Mouse (Mus musculus) kidney, adult 11 months (tissue): Measurements from ENCODE around the gene Nfyc.

ENCODE experiments used
- DNase-seq: peaks from one replicate; pipeline ENCODE4 v3.0.0; 2022

Nfyc gene

GRCm38 (mm10) chr4:120825100-120825553, 6.2 kb downstream of the Nfyc start:
- peak; percentile 95 for DNase-seq

GRCm38 (mm10) chr4:120822191-120822911, 9.0 kb downstream of the Nfyc start:
- DNase-seq, result peak; percentile 66

GRCm38 (mm10) chr4:120819871-120820270, 11.5 kb downstream of the Nfyc start:
- DNase-seq, result no peak

- DNase-seq, result no peak
These were observed 12.1 kb downstream of the Nfyc start for GRCm38 (mm10) chr4:120819296-120819695.

- no peak for DNase-seq
These were observed 13.4 kb downstream of the Nfyc start for GRCm38 (mm10) chr4:120817951-120818350.

- no peak for DNase-seq
These were observed 14.2 kb downstream of the Nfyc start for GRCm38 (mm10) chr4:120817002-120817774.

GRCm38 (mm10) chr4:120815622-120816334, 15.6 kb downstream of the Nfyc start:
- peak; percentile 94 for DNase-seq

- DNase-seq, result no peak
These were observed 16.2 kb downstream of the Nfyc start for GRCm38 (mm10) chr4:120815163-120815562.

GRCm38 (mm10) chr4:120814171-120814570, 17.2 kb downstream of the Nfyc start:
- peak; percentile 85 for DNase-seq

- DNase-seq, result no peak
These were observed 17.6 kb downstream of the Nfyc start for GRCm38 (mm10) chr4:120813762-120814161.

GRCm38 (mm10) chr4:120805816-120806215, 25.6 kb downstream of the Nfyc start:
- no peak for DNase-seq

- no peak for DNase-seq
These were observed 29.9 kb downstream of the Nfyc start for GRCm38 (mm10) chr4:120801446-120801845.

- DNase-seq, result no peak
These were observed 30.7 kb downstream of the Nfyc start for GRCm38 (mm10) chr4:120800691-120801090.

GRCm38 (mm10) chr4:120799680-120800166, 31.6 kb downstream of the Nfyc start:
- DNase-seq, result no peak

GRCm38 (mm10) chr4:120797985-120798725, 33.2 kb downstream of the Nfyc start:
- DNase-seq, result no peak

- no peak for DNase-seq
These were observed 34.7 kb downstream of the Nfyc start for GRCm38 (mm10) chr4:120796687-120797086.

GRCm38 (mm10) chr4:120795646-120796045, 35.7 kb downstream of the Nfyc start:
- DNase-seq, result no peak

- DNase-seq, result no peak
These were observed 38.5 kb downstream of the Nfyc start for GRCm38 (mm10) chr4:120792918-120793317.

GRCm38 (mm10) chr4:120790027-120790426, 41.3 kb downstream of the Nfyc start:
- no peak for DNase-seq

- no peak for DNase-seq
These were observed 75.6 kb downstream of the Nfyc start for GRCm38 (mm10) chr4:120755801-120756200.

- DNase-seq, result peak; percentile 49
These were observed 76.1 kb downstream of the Nfyc start for GRCm38 (mm10) chr4:120755299-120755698.

GRCm38 (mm10) chr4:120749601-120750000, 81.8 kb downstream of the Nfyc start:
- no peak for DNase-seq
